Mouse (Mus musculus): ENCODE results near the gene Rps29.
"Not testable (repeated sequence)": the region's sequence is repeated elsewhere in the genome, so short reads cannot be mapped to it uniquely, and the experiment has no call there.

Gene Rps29

DNA sequence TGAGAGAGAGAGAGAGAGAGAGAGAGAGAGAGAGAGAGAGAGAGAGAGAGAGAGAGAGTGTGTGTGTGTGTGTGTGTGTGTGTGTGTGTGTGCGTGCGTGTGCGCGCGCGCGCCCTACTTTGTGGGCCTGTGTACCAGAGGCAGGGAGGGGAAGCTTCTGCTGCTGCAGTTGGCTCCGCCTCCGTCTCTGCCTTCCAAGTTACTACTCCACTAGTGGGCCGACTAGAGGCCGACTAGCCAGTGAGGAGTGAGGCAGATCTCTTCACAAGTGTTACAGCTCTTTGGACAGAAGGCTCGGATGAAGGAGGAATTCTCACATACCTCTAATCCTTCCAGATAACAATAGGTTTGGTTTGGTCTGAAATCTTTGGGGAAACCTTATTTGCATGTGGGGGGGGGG lies 20.4 kb upstream of the Rps29 start:
- no peak for DNase-seq (ENCODE audit: low spot score)

DNA sequence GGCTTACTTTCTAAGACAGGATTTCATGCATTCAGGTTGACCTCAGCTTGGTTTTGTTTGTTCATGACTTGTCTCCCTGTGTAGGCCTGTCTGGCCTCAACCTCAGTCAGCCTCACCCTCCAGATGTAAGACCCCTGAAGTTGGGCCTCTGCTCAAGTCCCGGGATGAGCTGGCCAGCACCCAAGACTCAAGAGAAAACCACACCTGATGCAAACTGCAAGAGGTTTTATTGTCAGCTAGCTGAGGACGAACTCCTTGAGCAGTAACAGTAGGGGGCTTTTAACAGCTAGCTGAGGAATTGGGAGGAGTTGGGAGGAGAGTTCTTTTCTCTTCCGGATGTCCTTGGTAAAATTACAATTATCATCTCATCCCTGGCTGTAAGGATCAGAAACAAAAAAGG lies 18.5 kb upstream of the Rps29 start:
- no peak for DNase-seq (ENCODE audit: low spot score)

DNA sequence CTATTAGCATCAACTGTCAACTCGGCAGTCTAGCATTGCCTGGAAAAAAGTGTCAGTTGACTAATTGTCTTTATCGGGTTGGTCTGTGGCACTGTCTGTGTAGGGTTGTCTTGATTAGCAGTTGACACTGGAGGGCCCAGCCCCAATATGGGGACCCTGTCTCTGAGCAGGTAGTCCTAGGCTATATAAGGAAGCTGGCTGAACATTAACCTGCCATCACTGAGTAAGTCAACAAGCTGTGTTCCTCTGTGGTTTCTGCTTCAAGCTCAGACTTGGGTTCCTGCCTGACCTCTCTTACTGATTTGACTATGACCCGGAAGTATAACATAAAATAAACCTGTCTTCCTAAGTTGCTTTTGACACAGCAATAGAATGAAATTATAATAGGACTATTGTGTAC lies 17.0 kb upstream of the Rps29 start:
- no peak for DNase-seq (ENCODE audit: low spot score)

DNA sequence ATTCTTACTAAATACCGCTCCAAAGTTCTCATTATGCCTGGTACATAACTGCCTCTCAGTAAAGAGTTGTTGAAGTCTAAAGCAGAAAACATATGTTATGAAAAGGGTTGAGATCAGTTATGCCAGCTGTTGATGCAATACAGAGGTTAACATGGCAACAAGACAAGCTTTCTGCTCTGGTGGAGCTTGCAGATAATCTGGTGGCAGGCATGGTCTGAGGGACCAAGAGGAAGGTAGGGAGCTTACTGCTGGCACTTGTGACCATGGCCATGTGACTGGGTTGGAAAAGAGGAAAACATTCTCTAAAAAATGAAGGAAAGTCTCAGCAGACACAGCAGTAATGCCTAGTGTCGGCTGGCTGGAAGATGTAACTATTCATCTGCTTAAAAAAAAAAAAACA lies 12.3 kb upstream of the Rps29 start:
- DNase-seq (ENCODE audit: low spot score): no peak

DNA sequence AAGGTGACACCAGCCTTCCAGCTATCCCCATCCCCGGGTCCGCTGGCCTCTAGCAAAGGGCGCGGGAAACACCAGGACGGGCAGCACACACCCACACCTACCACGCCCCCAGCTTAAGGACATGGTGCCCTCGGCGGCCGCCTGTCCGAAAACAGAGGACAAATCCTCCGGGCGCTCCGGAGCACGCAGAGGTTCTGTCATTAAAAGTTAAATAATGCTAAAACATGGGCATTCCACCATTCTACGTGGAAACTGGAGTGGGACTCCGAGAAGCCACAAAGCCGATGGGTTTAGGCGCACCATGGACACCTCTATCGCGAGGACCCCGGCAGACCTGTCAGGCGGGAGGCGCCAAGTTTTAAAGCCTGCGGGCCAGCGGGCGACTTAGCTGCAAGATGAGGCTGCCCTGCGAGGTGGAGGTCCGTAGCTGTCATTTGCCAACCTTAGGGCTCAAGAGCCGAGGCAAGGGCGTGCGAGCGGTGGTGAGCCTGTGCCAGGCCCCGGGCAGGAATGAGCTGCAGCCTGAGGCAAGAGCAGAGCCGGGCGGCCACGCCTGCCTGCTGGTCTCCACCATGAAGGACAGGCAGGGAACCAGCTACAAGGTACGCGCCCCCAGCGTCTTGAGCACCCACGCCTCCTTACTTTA lies 9.6 kb upstream of the Rps29 start, which contains the start of gene Lrr1:
Lrr1 (plus strand) TSS at position 354 of the 646 bp plus-strand sequence.
- peak; percentile 89 for DNase-seq (ENCODE audit: low spot score)

DNA sequence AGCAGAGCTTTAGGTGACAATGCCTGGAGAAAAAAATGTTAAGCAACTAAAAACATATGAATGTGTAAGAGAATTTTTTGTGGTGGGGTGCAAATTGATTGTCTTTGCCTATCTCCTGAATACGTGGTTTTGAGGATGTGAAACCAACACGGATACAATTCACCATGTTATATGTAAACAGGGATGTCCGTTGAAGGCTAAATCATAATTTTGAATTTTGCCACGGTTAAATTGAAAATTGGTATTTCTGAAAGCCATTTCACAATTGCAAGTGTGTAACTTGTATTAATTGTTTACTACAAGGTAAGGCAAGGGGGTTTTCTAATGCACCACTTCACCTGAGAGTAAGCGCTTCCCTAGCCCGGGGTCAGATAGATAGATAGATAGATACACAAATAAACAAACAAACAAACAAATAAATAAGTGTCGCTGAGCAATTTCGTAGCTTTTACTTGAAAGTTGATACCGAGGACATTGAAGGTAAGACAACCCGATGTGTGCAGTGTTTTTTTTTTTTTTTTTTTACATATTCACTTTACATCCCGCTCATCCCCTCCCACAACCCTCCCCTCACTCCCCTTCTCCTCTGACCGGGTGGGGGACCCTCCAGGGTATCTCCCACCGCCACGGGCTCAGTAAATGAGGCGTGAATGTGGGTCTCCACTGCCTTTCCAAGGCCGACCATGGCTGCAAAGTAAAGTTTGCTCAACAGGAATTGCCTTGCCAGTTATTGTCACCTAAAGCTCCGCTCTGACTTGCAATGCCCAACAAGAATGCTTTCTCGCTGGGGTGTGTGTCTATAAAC lies 8.9 kb upstream of the Rps29 start:
- no peak for DNase-seq (ENCODE audit: low spot score)

DNA sequence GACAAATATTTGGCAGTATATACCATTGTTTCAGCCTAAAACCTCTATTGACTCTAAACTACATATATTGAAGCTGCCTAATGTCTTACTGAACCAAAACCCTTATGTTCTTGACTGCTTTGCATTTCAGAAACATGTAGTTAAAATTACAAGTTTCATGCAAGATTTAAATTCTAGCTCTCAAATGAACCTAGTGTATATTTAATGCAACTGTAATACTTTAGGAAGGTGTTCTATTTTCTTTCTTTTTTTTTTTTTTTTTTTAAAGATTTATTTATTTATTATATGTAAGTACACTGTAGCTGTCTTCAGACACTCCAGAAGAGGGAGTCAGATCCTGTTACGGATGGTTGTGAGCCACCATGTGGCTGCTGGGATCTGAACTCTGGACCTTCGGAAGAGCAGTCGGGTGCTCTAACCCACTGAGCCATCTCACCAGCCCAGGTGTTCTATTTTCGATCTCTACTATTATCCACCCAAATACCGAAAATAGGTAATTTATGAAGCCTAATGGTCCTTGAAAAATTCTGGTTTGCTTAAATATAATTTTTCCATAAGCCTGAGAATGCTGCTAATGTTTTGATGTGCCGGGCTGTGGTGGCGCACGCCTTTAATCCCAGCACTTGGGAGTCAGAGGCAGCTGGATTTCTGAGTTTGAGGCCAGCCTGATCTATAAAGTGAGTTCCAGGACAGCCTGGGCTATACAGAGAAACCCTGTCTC lies 8.0 kb upstream of the Rps29 start:
- not testable (repeated sequence) for DNase-seq (ENCODE audit: low spot score)

DNA sequence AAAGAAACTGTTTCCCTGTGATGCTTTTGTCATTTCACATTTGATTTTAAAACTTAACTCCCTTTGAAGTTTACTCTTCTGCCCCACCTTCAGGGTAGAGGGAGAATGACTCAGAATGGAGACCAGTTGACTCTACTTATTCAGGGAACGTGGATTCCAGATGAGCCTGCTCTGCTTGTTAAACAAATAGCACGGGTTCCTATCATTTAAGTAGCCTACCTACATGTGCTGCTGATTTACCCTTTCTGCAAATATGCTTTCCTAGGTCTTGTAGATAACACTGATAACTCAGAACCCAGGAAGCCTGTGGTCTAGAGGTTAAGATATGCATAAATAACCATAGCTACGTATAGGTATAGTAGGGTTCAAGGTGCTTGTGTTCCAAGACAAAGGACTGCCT lies 5.9 kb upstream of the Rps29 start:
- no peak for DNase-seq (ENCODE audit: low spot score)

DNA sequence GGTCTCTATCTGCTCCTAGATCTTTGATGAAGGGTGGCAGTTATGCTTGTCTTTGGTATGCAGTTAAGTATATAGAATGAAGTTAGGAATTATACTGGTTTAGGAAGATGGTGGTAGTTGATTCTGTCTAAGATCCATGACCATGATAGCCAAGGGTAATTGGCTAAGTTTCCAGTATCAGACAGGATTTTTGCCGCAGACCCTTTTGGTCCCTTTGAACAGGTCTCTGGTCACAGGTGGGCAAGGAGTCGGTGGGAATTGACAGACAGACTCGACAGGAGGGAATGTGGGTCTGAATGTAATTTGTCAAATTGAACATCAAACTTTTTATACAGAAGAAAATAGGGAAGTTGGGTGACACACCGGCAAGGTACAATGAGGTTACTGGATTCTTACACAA lies 4.6 kb upstream of the Rps29 start:
- not testable (repeated sequence) for DNase-seq (ENCODE audit: low spot score)

DNA sequence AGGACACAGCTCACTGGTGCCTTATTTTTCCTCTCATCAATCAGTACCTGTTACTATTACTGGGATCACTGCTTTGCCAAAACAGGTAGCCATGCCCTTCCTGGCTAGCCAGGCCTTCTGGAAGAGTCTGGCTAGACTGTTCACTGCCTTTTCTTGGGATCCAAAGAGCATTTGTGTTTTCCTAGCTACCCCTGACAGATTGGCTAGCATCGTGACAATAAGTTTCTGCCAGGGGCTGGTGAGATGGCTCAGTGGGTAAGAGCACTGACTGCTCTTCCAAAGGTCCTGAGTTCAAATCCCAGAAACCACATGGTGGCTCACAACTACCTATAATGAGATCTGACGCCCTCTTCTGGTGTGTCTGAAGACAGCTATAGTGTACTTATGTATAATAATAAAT lies 1.7 kb upstream of the Rps29 start:
- not testable (repeated sequence) for DNase-seq (ENCODE audit: low spot score)

DNA sequence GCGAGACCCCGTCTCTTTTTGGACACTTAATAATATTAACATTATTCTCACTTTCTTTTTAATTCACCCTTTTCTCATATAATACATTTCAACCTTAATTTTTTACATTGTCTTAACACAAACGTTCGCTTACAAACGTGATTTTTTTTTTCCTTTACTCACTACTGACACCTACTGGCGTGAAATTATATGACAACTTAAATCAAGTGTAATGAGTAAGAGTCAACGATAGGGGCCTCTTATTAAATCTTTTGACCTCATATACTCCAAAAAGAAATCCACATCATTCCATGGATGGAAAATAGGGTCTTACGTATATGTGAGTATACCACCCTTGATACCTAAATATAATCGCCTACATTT lies 573 bp upstream of the Rps29 start:
- DNase-seq (ENCODE audit: low spot score): peak; percentile 91

DNA sequence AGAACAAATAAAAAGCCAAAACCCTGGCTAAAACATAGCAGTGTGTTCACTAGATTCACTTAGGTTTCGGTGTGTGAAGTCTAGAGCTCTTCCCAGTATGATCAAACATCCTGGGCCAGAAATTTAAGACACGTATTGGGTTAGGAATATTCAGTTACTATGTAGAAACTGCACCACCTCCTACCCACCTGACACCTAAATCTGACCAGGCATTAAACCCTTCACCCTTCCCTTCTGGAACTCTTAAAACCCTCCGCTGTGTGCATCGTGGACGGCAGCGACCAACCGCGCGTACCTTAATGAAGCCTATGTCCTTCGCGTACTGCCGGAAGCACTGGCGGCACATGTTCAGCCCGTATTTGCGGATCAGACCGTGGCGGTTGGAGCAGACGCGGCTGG lies 621 bp downstream of the Rps29 start:
- DNase-seq (ENCODE audit: low spot score): peak; percentile 40

DNA sequence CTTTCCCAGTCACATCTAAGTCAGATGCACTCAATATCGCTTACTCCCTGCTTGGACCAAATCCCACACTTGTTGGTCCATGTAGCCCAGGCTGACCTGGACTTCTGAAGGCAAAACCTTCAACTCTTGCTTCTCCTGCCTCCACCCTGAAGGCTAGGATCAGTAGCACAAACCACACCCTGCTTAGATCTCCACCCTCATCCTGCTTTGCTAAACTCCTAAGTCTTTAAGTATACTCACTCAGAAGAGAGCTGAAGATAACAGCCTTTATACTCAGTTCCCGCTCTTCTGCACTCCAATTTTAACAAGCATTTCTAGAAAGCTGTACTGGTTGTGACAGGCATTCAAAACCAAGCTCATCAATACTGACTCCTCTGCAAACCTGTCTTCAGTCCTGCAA lies 1.9 kb downstream of the Rps29 start:
- DNase-seq (ENCODE audit: low spot score): no peak

DNA sequence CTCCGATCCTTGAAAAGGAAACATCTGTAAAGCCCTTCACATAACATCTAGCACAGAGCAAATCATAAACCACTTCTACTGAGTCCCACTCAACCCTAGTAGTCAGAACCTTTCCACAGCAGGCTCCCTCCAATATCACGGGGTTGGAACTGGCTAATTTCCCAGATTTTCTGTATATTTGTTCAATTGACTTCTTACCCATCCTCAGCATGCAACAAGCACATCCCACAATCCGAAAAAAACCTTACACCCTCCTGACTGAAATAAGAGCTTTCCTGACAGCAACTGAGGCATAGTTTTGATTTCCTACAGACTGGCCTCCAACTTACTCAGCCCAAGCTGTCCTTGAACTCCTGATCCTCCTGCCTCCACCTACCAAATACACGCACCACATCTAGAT lies 2.5 kb downstream of the Rps29 start:
- DNase-seq (ENCODE audit: low spot score): no peak

DNA sequence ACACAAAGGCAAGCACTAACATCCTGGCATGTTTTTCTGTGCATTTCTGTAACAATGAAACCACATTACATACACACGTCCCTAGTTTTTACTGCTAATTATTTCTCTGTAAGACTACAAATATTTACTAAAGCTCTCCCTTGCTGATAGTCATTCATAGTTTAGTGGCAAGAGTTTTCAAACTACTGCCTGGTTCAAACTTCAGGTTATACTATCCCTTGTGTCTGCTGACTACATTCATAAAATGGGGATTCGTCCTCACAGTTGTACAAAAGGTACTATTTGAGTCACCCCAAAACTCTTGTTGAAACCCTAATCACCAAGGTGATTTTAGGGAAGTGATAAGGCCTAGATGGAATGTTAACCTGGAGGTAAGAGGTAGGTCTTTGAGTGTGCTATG lies 3.1 kb downstream of the Rps29 start:
- no peak for DNase-seq (ENCODE audit: low spot score)

DNA sequence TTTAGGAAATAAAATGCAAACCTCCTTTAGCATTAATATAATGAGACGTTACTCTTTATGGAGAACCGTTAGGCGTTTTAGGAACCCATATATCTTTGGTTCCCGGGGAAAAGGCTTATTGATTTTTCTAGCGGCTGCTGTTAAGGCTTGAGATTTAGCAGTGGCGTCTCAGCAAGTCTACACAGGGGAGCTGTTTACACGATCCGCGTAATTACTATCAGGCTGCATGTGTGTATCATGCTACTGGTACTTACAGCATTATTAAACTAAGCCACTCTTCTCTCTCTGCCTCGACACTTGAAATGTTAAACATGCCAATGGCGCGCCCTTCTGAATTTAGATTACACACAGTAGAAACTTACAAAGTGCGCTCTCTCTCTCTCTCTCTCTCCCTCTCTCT lies 8.9 kb downstream of the Rps29 start:
- no peak for DNase-seq (ENCODE audit: low spot score)

DNA sequence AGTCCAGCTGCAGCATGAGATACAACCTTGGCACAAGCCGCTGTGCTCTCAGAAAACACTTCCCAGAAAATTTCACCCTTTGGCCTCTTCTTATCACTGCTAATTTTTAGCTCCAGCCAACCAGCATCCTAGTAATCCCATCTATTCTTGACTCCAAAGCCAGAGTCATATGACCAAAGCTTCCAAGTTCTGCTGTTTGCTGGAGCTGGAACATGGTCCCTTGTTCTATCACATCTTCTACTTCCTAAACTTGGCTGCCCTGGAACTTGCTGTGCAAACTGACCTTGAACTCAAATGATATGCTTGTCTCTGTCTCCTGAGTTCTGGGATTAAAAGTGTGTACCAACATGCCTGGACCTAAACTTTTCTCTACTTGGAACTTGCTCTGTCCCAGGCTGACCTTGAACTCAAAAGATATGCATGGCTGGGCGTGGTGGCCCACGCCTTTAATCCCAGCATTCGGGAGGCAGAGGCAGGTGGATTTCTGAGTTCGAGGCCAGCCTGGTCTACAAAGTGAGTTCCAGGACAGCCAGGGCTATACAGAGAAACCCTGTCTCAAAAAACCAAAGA lies 11.7 kb downstream of the Rps29 start:
- no peak for DNase-seq (ENCODE audit: low spot score)

DNA sequence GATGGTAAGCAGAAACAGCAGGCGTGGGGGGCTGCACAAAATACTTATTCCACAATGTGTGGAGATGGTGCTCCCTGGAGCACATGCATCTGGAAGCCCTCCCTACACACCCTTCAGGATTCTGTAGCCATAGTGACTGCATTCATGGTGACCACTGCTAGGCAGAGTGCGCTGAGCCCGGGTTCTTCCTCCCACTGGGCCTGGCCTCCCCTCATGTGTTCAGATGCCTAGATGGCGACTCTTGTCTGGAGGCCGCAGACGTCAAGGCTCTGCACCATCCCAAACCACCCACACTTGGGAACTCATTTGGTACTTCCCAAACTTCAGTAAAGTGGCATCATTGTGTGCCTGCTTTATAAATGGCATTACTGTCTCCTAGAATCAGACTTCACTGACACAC lies 15.5 kb downstream of the Rps29 start:
- DNase-seq (ENCODE audit: low spot score): no peak

DNA sequence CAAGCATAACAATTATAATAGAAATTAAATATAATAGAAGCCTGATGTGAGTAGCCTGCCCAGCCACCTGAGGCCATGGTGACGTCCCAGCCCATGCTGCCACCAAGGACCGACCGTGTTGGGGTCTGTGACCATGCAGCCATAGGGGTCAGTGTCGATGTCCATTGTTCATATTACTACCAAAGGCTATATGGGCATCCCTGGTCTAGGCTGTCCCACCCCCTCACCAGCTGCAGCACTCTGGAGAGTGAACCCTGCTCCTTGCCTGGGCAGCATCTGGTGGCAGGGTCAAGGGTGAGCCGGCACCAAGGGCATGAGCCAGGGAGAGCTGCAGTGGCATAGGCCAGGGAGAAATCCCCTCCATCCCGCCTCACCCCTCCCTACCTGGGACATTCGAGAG lies 19.1 kb downstream of the Rps29 start:
- DNase-seq (ENCODE audit: low spot score): no peak

DNA sequence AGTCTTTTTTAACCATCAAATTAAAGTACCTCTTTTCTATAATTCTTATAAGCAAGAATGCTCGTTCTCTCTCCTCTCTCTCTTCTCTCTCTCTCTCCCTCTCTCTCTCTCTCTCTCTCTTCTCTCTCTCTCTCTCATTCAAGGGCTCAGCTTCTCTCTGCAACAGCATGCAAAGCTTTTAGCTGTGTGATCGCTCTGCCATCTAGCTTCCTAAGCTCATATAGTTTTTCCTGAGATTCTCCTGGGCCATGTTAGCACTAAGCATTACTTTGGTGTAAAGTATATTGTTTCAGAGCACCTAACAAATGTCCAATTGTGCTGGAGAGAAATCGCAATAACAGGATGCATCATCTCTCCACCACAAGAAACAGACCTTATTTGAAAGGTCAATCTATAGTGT lies 19.8 kb downstream of the Rps29 start:
- no peak for DNase-seq (ENCODE audit: low spot score)

DNA sequence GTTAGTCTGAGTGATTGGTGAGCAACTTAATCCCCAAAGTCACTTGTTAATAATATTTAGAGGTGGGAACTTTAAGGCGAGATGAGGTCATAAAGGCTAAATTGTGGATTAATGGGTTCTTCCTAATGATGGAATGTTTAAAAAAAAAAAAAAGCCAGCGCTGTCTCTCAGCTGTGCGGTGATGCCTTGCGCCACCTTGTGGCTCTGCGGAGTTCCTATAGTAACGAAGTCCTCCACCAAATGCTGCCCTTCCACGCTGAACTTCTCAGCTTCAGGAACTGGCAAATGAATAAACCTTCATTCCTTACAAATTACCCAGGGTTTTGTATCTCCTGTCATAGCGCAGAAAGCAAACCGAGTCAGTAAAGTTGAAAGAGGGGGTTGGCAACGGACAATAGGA lies 27.0 kb downstream of the Rps29 start:
- DNase-seq (ENCODE audit: low spot score): peak; percentile 66

DNA sequence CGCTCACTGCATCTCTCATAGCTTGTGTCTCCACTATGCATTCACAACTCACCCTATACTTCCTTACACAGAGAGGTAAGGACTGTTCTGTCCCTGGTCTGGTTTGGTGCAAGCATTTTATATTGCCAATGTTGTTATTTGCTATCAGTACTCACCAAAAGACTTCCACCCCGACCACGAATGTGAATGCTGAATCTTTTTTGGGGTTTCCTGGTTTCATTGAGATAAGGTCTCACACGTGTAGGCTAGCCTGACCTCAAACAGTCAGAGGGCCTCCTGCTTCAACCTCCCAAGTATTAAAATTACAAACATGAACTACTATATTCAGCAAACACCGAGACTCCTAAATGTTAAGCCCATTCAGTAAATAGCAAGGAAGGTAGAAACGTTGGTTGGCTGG lies 27.7 kb downstream of the Rps29 start:
- DNase-seq (ENCODE audit: low spot score): no peak

DNA sequence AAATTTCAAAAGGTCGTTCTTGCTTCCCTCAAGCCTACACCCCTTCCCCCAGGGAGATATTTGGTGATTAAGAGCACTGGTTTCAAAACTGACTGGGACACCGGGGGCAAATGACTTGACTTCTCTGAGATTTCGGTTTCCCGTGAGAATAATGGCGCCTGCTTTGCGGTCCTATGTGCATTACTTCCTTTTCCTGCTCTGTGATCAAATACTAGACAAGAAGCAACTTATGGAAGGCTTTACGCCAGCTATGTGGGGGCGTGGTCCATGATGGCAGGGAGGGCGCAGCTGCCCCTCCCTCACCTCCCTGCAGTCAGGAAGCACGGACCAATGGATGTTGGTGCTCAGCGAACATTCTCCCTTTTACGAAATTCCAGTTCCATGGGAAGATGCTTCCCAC lies 28.5 kb downstream of the Rps29 start:
- no peak for DNase-seq (ENCODE audit: low spot score)

Data from embryo, embryonic 10.5 days (tissue).